Mouse (Mus musculus) neural tube, embryonic 14.5 days (tissue): Measurements from ENCODE around the gene Zdhhc17. TPM values are rescaled to one million over a fixed set of nuclear protein-coding genes. Genes with fewer than 3 reads are reported as not detected.

Experiments
- ATAC-seq: fragments of 200-750 bp; cut with Nextera tagmentation; 2 replicates; pipeline ENCODE4 v1.8.0; 2017; ENCODE audit warnings: low read depth, mild to moderate bottlenecking, moderate TSS enrichment, moderate library complexity
- H3K27ac ChIP-seq: fragments of 300-500 bp; sonication (generic); 2 replicates; pipeline ENCODE4 v1.5.1; 2014; ENCODE audit warnings: low read depth, mild to moderate bottlenecking, control low read depth, low read length, moderate library complexity, mixed read lengths
- H3K27me3 ChIP-seq: fragments of 300-500 bp; sonication (generic); 2 replicates; pipeline ENCODE4 v1.6.1; 2014; ENCODE audit warnings: low read length; ENCODE audit not compliant: control insufficient read depth, insufficient read depth
- H3K36me3 ChIP-seq: fragments of 300-500 bp; sonication (generic); 2 replicates; pipeline ENCODE4 v1.6.1; 2014; ENCODE audit warnings: low read length, mixed read lengths; ENCODE audit not compliant: control insufficient read depth, insufficient read depth
- H3K4me1 ChIP-seq: fragments of 300-500 bp; sonication (generic); 2 replicates; pipeline ENCODE4 v1.6.1; 2014; ENCODE audit warnings: low read length; ENCODE audit not compliant: control insufficient read depth, insufficient read depth
- H3K4me2 ChIP-seq: fragments of 300-500 bp; sonication (generic); 2 replicates; pipeline ENCODE4 v1.6.1; 2014; ENCODE audit warnings: mild to moderate bottlenecking, low read depth, low read length, control low read depth
- H3K4me3 ChIP-seq: fragments of 300-500 bp; sonication (generic); 2 replicates; pipeline ENCODE4 v1.5.1; 2014; ENCODE audit warnings: low read depth, low read length, control low read depth, mixed read lengths
- H3K9ac ChIP-seq: fragments of 300-500 bp; sonication (generic); replicated peaks from 2 replicates; pipeline ENCODE4 v1.6.1; 2014; ENCODE audit warnings: low read depth, mild to moderate bottlenecking, control low read depth, low read length, mixed read lengths
- H3K9me3 ChIP-seq: fragments of 300-500 bp; sonication (generic); 2 replicates; pipeline ENCODE4 v1.6.1; 2016; ENCODE audit warnings: low read length; ENCODE audit not compliant: control insufficient read depth
- WGBS: fragments of 180-500 bp; shearing (Covaris S2); extraction: QIAGEN DNeasy Blood & Tissue Kit; methylation state at CpG from one replicate; pipeline ENCODE4 v1.1.7; 2014; 5-methylcytosine and 5-hydroxymethylcytosine counted together
- polyA plus RNA-seq: library from polyadenylated mRNA; unstranded; fragments of >200 nt; fragmentation: Nextera tagmentation; extraction: Ambion mirVana; gene quantifications from 2 replicates; pipeline ENCODE4 v1.2.1, GENCODE M21; 2014

The Zdhhc17 gene
- polyA plus RNA-seq, 1 experiment from 2014 or later, result 90.4 TPM

DNA sequence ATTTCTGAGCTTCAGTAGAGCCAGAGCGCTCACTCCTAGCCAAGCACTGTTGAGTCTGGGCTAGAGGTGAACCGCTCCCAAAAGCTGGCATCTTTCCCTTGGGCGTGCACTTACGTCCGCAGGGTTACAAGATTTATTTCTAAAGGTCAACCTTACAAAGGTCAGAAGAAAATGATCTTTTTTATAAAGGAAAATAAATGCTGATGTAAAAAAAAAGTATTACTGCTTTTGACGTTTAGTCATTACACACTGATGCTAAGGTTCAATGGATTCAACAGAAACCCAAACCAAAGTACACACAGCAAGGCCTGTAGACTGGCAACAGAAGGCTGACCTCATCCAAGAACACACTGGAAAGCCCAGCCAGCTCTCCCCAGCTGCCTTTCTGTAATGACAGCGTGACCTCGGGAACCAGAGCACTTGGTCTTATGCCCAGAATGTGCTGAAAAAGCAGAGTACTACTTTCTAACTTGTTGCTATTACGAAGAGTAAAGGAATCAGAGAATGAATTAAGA lies 56.9 kb downstream of the Zdhhc17 start:
- Histone ChIP-seq H3K4me3 (no peak overlapping the region), H3K9ac (no peak overlapping the region), H3K4me1 (no peaks in the 10 kb centered on the region), H3K4me2 (no peak overlapping the region), H3K36me3 (peaks cover 12% of the 10 kb centered on the region; the same call in 1 of the 2 replicates), H3K27ac (no peak overlapping the region), H3K9me3 (no peaks in the 10 kb centered on the region), H3K27me3 (no peaks in the 10 kb centered on the region)
- ATAC-seq, result peak; percentile 82; the same call in 1 of the 2 replicates
- 64% methylated on average over 9 of the region's 9 CpGs for WGBS

- Histone ChIP-seq H3K9me3 (no peaks in the 10 kb centered on the region), H3K9ac (no peak overlapping the region), H3K4me3 (no peak overlapping the region), H3K4me1 (no peaks in the 10 kb centered on the region), H3K27ac (no peak overlapping the region), H3K36me3 (peaks cover 12% of the 10 kb centered on the region; the same call in 1 of the 2 replicates), H3K4me2 (no peak overlapping the region), H3K27me3 (no peaks in the 10 kb centered on the region)
- WGBS, result 86% methylated on average over 8 of the region's 8 CpGs
- ATAC-seq, result no peak
Observed at GRCm38 (mm10) chr10:110952271-110952670, 57.7 kb downstream of the Zdhhc17 start.

DNA sequence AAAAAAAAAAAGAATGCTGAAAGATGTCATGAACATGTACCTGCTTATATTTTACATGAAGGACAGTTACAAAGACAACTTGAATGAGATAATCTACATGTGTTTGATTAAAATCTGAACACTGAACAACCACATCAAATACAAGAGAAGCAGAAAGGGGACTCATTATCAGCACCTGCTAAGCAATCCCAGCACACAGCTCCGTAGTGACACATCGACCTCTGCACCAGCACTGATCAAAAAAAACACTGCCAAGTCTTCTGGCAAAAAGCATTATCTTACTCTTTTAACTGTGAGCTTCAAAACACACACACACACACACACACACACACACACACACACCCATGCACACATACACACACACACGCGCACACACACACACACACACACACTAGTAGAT lies 58.2 kb downstream of the Zdhhc17 start:
- Histone ChIP-seq H3K27me3 (no peaks in the 10 kb centered on the region), H3K4me3 (no peak overlapping the region), H3K36me3 (peaks cover 12% of the 10 kb centered on the region; the same call in 1 of the 2 replicates), H3K9me3 (no peaks in the 10 kb centered on the region), H3K27ac (no peak overlapping the region), H3K4me2 (no peak overlapping the region), H3K9ac (no peak overlapping the region), H3K4me1 (no peaks in the 10 kb centered on the region)
- 96% methylated on average over 4 of the region's 4 CpGs for WGBS
- ATAC-seq, result no peak

DNA sequence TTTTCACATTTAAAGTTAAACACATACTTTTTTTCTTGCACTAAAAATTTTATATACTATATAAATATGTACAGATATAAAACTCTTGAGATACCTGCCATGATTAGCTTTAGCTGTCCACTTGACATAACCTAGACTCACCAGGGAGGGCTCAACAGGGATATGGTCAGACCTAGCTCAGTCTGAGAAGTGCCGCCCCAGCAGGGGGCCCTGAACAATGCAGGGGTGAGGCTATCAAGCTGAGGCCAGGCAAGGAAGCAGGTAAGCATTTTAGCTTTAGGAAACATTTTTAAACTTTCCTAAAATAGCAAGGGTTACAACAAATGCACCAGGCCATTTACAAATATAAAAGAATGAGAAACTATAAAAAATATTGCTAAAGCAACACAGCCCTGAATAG lies 58.8 kb downstream of the Zdhhc17 start:
- 97% methylated on average over 1 of the region's 1 CpGs for WGBS
- peaks cover 12% of the 10 kb centered on the region; the same call in 1 of the 2 replicates for H3K36me3 ChIP-seq
- H3K9me3 ChIP-seq, result no peaks in the 10 kb centered on the region
- no peak overlapping the region for H3K9ac ChIP-seq
- no peaks in the 10 kb centered on the region for H3K4me1 ChIP-seq
- ATAC-seq, result no peak
- H3K4me2 ChIP-seq, result no peak overlapping the region
- H3K4me3 ChIP-seq, result no peak overlapping the region
- H3K27me3 ChIP-seq, result no peaks in the 10 kb centered on the region
- no peak overlapping the region for H3K27ac ChIP-seq

DNA sequence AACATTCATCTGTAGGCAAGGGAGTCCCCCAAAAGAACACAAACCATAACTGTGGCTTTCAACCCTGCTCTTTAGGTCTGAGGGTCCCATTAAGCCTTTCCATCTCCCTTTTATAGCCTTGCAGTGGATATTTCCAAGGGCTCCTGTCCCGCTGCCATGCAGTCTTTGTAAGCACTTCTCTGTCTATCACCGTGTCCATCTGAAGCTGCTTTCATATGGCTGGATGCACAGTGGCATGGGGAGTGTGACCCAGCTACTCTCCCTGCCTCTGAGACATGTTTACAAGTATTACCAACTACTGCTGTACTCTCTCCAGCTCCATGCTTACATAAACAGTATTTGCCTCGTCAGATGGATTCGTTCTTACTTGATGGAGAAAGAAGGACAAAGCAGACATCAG lies 62.4 kb downstream of the Zdhhc17 start:
- Histone ChIP-seq H3K4me1 (no peaks in the 10 kb centered on the region), H3K27me3 (no peaks in the 10 kb centered on the region), H3K27ac (no peak overlapping the region), H3K4me2 (no peak overlapping the region), H3K9me3 (no peaks in the 10 kb centered on the region), H3K36me3 (0 out of 2 replicates have a peak, but pooled peaks cover 4% of the 10 kb centered on the region), H3K4me3 (no peak overlapping the region), H3K9ac (no peak overlapping the region)
- ATAC-seq, result no peak
- WGBS, result 86% methylated on average over 4 of the region's 4 CpGs

DNA sequence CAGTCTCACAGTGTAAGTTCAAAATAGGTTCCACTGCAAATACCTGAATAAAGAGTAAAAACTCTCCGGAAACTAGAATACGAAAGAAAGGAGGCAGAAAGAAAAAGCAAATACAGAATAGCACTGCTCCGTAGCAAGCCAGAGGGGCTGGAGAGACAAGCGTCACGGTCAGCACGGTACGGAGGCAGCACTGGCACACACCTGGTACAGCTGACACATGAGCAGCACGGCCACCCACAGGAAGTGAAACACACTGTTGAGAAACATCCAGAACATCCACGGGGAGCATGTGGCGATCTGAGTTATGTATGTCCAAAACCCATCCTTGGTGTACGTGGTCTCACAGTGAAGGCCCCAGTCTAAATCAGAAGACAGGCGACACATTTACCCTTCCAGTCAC lies 64.0 kb downstream of the Zdhhc17 start:
- Histone ChIP-seq H3K9me3 (no peaks in the 10 kb centered on the region), H3K4me2 (no peak overlapping the region), H3K4me3 (no peak overlapping the region), H3K36me3 (peaks cover 9% of the 10 kb centered on the region; the same call in 1 of the 2 replicates), H3K4me1 (no peaks in the 10 kb centered on the region), H3K27me3 (no peaks in the 10 kb centered on the region), H3K9ac (no peak overlapping the region), H3K27ac (no peak overlapping the region)
- no peak for ATAC-seq
- 91% methylated on average over 12 of the region's 12 CpGs for WGBS

DNA sequence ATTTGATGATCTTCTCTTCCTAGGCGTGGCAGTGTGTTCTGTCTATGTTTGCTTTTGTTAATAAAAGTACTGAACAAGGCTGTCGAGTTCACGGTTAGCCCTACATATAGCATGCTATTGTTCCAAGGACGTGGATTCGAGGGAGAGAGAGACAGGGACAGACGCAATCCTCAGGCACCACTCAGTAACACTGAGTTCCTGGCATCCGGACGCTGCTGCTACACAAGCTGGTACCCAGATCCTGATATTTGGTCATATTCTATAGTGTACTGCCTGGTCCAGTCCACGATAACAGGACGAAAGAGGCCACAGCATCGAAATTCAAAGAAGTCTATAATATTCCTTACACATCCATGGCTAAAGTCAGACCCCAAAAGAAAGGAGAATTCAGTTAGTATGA lies 65.8 kb downstream of the Zdhhc17 start:
- 95% methylated on average over 11 of the region's 11 CpGs for WGBS
- Histone ChIP-seq H3K27ac (no peak overlapping the region), H3K36me3 (peaks cover 7% of the 10 kb centered on the region; the same call in 1 of the 2 replicates), H3K4me3 (no peak overlapping the region), H3K4me2 (no peak overlapping the region), H3K4me1 (no peaks in the 10 kb centered on the region), H3K9ac (no peak overlapping the region), H3K9me3 (no peaks in the 10 kb centered on the region), H3K27me3 (no peaks in the 10 kb centered on the region)
- ATAC-seq, result no peak

DNA sequence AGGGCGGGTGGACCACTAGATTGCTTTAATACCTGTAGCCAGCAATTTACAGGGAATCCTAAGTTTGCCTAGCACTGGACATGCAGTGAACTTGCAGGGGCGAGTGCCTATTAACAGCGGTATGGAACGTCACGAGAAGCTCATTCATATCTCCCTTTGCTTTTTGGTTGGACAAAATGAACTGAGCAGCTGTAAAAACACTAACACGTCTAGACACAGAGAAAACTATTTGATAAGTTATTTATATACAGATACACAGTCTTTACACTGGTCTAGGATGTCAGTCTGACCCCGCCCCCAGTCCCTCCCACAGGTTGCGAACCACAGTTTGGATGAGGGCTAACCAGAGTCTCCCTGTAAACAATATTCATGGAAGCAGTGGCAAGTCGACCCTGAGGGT lies 67.1 kb downstream of the Zdhhc17 start:
- ATAC-seq, result no peak
- Histone ChIP-seq H3K4me3 (no peak overlapping the region), H3K9ac (no peak overlapping the region), H3K36me3 (peaks cover 8% of the 10 kb centered on the region; the same call in 1 of the 2 replicates), H3K9me3 (no peaks in the 10 kb centered on the region), H3K4me1 (no peaks in the 10 kb centered on the region), H3K27ac (no peak overlapping the region), H3K27me3 (no peaks in the 10 kb centered on the region), H3K4me2 (no peak overlapping the region)
- WGBS, result 90% methylated on average over 9 of the region's 9 CpGs

DNA sequence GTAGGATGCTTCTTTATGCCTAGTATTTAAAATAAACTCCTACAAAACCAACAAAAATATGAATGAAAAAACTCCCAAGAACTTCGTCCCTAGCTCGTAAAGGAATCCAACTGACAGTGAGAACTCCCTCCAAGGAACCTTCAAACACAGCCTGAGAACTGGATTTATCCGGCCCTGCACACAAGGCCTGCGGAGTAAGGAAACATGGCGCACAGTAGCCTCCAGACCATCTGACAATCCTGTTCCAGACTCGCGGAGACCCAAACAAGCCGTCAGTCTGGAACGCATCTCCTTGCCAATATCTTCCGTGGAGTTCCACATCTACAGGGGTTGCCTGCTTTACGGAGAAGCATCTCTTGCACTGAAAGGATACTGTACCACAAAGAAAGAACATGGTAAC lies 68.0 kb downstream of the Zdhhc17 start:
- 92% methylated on average over 11 of the region's 11 CpGs for WGBS

More for the DNA sequence above, 68.0 kb downstream of the Zdhhc17 start:
- no peak overlapping the region for H3K4me2 ChIP-seq
- H3K36me3 ChIP-seq, result peaks cover 8% of the 10 kb centered on the region; the same call in 1 of the 2 replicates
- H3K9ac ChIP-seq, result no peak overlapping the region
- no peaks in the 10 kb centered on the region for H3K9me3 ChIP-seq
- H3K27me3 ChIP-seq, result no peaks in the 10 kb centered on the region
- no peaks in the 10 kb centered on the region for H3K4me1 ChIP-seq
- no peak for ATAC-seq
- H3K4me3 ChIP-seq, result no peak overlapping the region
- H3K27ac ChIP-seq, result no peak overlapping the region
